Mouse (Mus musculus) intestine, postnatal 0 days (tissue): ENCODE measurements around the gene Cntrl. TPM values are rescaled to one million over a fixed set of nuclear protein-coding genes. Genes with fewer than 3 reads are reported as not detected.

Experiments
- ATAC-seq: fragments of 200-750 bp; cut with Nextera tagmentation; 2 replicates; pipeline ENCODE4 v1.8.0; 2017; ENCODE audit warnings: mild to moderate bottlenecking, moderate TSS enrichment, moderate library complexity
- H3K27ac ChIP-seq: fragments of 300-500 bp; sonication (generic); 2 replicates; pipeline ENCODE4 v1.5.1; 2014; ENCODE audit warnings: mild to moderate bottlenecking, low read depth, low read length, moderate library complexity
- H3K27me3 ChIP-seq: fragments of 300-500 bp; sonication (generic); replicated peaks from 2 replicates; pipeline ENCODE4 v1.6.1; 2014; ENCODE audit warnings: low read length, mixed read lengths; ENCODE audit not compliant: control insufficient read depth, insufficient read depth
- H3K36me3 ChIP-seq: fragments of 300-500 bp; sonication (generic); 2 replicates; pipeline ENCODE4 v1.6.1; 2014; ENCODE audit warnings: mild to moderate bottlenecking, moderate library complexity; ENCODE audit not compliant: control insufficient read depth, insufficient read depth
- H3K4me1 ChIP-seq: fragments of 300-500 bp; sonication (generic); replicated peaks from 2 replicates; pipeline ENCODE4 v1.6.1; 2014; ENCODE audit warnings: antibody characterized with exemption, low read length, mixed read lengths; ENCODE audit not compliant: control insufficient read depth, insufficient read depth
- H3K4me2 ChIP-seq: fragments of 300-500 bp; sonication (generic); replicated peaks from 2 replicates; pipeline ENCODE4 v1.6.1; 2014; ENCODE audit warnings: low read depth, mild to moderate bottlenecking, moderate library complexity
- H3K4me3 ChIP-seq: fragments of 300-500 bp; sonication (generic); 2 replicates; pipeline ENCODE4 v1.5.1; 2014; ENCODE audit warnings: low read depth, low read length
- H3K9ac ChIP-seq: fragments of 300-500 bp; sonication (generic); 2 replicates; pipeline ENCODE4 v1.6.1; 2014; ENCODE audit warnings: mild to moderate bottlenecking, low read depth, low read length
- H3K9me3 ChIP-seq: fragments of 300-500 bp; sonication (generic); 2 replicates; pipeline ENCODE4 v1.6.1; 2016; ENCODE audit warnings: mixed run types; ENCODE audit not compliant: control insufficient read depth
- CTCF ChIP-seq: sonication (generic); IDR thresholded peaks from 2 replicates; pipeline ENCODE4 v1.5.1; 2016; ENCODE audit warnings: low read depth, mild to moderate bottlenecking, control low read depth, antibody characterized with exemption, moderate library complexity
- WGBS: fragments of 180-500 bp; shearing (Covaris S2); extraction: QIAGEN DNeasy Blood & Tissue Kit; methylation state at CpG from one replicate; pipeline ENCODE4 v1.1.7; 2014; 5-methylcytosine and 5-hydroxymethylcytosine counted together
- polyA plus RNA-seq: library from polyadenylated mRNA; unstranded; fragments of >200 nt; fragmentation: Nextera tagmentation; extraction: Ambion mirVana; gene quantifications from 2 replicates; pipeline ENCODE4 v1.2.1, GENCODE M21; 2015

The Cntrl gene
- polyA plus RNA-seq, 1 experiment from 2014 or later: 9.8 TPM

DNA sequence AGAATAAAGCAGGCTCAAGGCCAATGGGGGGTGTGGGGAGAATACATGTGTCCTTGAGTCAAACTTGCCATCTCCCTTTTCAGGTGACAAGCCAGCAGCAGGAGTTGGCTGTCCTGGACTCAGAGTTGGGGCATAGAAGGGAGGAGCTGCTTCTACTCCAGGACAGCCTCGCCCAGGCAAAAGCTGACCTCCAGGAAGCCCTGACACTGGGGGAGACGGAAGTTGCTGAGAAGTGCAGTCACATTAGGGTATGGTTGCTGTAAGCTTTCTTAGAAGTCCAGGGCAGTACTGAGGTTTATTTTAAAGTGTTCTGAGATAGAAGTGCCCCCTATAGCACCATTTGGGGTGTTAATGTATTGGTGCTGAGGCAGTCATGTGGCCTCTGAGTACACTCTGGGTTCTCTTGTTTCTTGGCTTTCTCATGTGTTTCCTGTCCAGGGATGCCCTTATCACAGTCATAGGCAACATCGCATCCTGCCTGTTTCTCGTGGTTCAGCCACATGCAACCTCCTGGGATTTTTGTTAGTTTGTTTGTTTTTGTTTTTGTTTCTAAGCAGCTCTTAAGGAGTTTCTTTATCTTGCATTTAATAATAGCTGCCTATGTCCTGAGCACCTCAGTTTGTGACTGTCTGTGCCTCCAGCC is 52.7 kb downstream of the Cntrl start:
- 82% methylated on average over 4 of the region's 4 CpGs for WGBS
- H3K27ac ChIP-seq: peak overlapping the region; percentile 28; the same call in 1 of the 2 replicates

DNA sequence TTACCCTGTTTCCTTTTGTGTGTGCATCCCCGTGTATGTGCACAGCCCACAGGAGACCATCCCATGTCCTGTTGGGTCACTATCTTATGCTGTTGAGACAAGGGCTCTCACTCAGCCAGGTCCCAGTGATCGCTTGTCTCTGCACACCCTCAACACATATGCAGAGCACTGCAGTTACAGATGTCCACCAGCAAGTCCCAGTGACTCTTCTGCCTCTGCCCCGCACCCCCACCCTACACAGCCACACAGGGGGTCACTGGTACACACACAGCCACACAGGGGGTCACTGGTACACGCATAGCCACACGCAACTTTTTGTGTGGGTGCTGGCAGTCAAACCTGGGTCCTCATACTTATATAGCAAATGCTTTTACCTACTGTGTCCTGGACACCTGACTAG is 54.1 kb downstream of the Cntrl start:
- ATAC-seq: no peak
- no peak overlapping the region for H3K27ac ChIP-seq
- H3K36me3 ChIP-seq: peaks cover 74% of the 10 kb centered on the region
- TF ChIP-seq CTCF: no peak
- H3K4me3 ChIP-seq: no peak overlapping the region
- no peaks in the 10 kb centered on the region for H3K4me1 ChIP-seq
- WGBS: 81% methylated on average over 5 of the region's 5 CpGs
- no peaks in the 10 kb centered on the region for H3K9me3 ChIP-seq
- no peak overlapping the region for H3K9ac ChIP-seq
- H3K4me2 ChIP-seq: no peak overlapping the region
- H3K27me3 ChIP-seq: no peaks in the 10 kb centered on the region

More for the DNA sequence above, 52.7 kb downstream of the Cntrl start:
- no peak for ATAC-seq
- Histone ChIP-seq H3K27me3 (no peaks in the 10 kb centered on the region), H3K9me3 (no peaks in the 10 kb centered on the region), H3K4me3 (no peak overlapping the region), H3K9ac (no peak overlapping the region), H3K4me2 (no peak overlapping the region), H3K4me1 (no peaks in the 10 kb centered on the region), H3K36me3 (peaks cover 72% of the 10 kb centered on the region)
- no peak for TF ChIP-seq CTCF

DNA sequence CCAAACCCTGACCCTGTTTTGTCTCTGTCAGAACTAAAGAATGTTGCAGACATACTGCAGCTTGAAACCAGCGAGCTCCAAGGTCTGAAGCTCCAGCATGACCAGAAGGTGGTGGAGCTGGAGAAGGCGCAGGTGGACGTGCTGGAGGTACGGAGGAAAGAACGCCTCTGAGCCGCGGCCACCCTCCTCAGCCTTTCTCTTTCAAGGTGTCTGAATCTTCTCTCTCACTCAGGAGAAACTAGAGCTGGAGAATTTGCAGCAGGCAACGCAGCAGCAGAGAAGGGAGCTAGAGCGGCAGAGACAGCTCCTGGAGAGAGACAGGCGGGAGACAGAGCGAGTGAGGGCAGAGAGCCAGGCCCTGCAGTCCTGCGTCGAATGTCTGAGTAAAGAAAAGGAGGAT is 56.1 kb downstream of the Cntrl start:
- Histone ChIP-seq H3K4me1 (no peaks in the 10 kb centered on the region), H3K9me3 (no peaks in the 10 kb centered on the region), H3K27me3 (no peaks in the 10 kb centered on the region), H3K9ac (no peak overlapping the region), H3K27ac (no peak overlapping the region), H3K4me3 (no peak overlapping the region), H3K4me2 (no peak overlapping the region), H3K36me3 (peaks cover 73% of the 10 kb centered on the region)
- WGBS: 92% methylated on average over 13 of the region's 13 CpGs
- TF ChIP-seq CTCF: no peak
- no peak for ATAC-seq

DNA sequence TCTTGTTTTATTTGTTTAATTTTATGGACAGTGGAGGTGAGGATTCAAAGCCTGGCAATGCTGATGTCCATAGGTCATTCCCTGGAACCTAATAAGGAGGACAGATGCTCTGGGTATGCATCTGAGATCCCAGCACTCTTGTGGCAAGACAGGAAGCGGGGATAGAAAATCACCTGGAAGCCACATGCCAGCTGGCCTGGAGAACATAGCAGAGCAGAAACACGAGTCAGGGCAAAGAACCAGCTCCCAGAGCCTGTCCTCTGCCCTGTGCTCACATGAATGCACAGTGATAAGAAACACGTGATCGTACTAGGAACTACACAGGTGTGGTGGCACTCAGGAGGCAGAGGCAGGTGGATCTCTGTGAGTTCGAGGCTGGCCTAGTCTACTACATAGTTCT is 57.5 kb downstream of the Cntrl start:
- Histone ChIP-seq H3K9me3 (no peaks in the 10 kb centered on the region), H3K9ac (no peak overlapping the region), H3K4me2 (no peak overlapping the region), H3K36me3 (peaks cover 81% of the 10 kb centered on the region), H3K27me3 (no peaks in the 10 kb centered on the region), H3K27ac (no peak overlapping the region), H3K4me3 (no peak overlapping the region), H3K4me1 (no peaks in the 10 kb centered on the region)
- 75% methylated on average over 5 of the region's 5 CpGs for WGBS
- no peak; the same call in 1 of the 2 replicates for ATAC-seq
- no peak for TF ChIP-seq CTCF

DNA sequence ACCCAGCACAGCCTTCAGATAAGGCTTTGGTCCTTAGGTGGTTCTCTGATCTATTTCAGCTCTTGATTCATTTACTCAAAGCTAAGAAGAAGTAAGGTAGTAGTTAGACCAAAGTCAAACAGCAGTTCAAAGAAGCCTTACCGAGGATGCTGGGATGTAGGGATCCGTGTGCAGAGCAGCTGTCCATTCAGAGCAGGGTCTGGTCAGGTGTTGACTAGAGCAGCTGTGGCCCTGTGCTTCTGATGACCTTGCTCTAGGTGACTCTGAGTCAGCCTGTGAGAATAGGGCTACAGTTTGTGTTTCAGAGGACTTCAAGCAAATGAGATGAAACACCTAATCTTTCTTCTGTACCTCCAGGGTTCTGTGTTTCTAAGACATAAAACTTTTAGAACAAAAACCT is 60.2 kb downstream of the Cntrl start:
- no peak for TF ChIP-seq CTCF
- no peaks in the 10 kb centered on the region for H3K27me3 ChIP-seq
- peaks cover 84% of the 10 kb centered on the region for H3K36me3 ChIP-seq
- no peak overlapping the region for H3K4me2 ChIP-seq
- H3K4me3 ChIP-seq: no peak overlapping the region
- H3K4me1 ChIP-seq: no peaks in the 10 kb centered on the region
- WGBS: 86% methylated on average over 2 of the region's 2 CpGs
- ATAC-seq: no peak
- H3K9ac ChIP-seq: no peak overlapping the region
- no peaks in the 10 kb centered on the region for H3K9me3 ChIP-seq
- no peak overlapping the region for H3K27ac ChIP-seq

DNA sequence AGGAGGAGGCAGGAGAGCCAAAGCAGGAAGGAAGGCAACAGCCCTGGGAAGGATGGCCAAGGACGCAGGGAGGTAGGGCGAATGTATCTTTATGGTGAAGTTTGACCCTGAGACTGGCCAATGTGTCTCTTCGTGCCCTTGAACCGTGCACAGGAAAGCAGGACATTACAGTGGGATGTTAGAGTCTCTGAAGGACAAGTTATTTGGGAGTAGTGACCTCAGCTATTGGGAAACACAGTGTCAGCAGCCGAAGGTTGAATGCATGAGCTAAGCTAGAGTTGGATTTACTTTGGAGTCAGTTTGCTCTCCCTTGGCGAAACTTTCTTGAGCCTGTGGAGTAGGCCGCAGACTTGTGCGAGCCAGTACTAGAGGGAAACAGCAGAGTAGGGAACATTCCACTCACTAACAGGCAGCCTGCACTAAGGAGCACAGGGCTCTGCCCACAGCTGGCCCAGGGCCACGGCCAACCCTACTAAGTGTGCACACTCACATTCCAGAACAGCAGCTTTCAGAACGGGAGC is 62.1 kb downstream of the Cntrl start:
- Histone ChIP-seq H3K4me1 (no peaks in the 10 kb centered on the region), H3K9ac (no peak overlapping the region), H3K4me3 (no peak overlapping the region), H3K27me3 (no peaks in the 10 kb centered on the region), H3K9me3 (no peaks in the 10 kb centered on the region), H3K4me2 (no peak overlapping the region), H3K36me3 (peaks cover 89% of the 10 kb centered on the region), H3K27ac (no peak overlapping the region)
- ATAC-seq: 0 out of 2 replicates have a peak, but pooled peaks have one; percentile 29
- no peak for TF ChIP-seq CTCF
- 82% methylated on average over 10 of the region's 10 CpGs for WGBS
